Mouse (Mus musculus): ENCODE measurements around the gene G6pc.

GRCm38 (mm10) chr11:101348774-101349173 lies 18.6 kb upstream of the G6pc start:
- TF ChIP-seq EP300 (IDR thresholded peaks at IDR 0.05; ENCODE audit: insufficient read depth, low read depth, low read length) (no peak), CTCF (IDR thresholded peaks at IDR 0.05) (no peak), POLR2A (IDR thresholded peaks at IDR 0.05; ENCODE audit: insufficient read depth, low read depth, low read length) (no peak)

Data from heart, adult 2 months (tissue).